Mouse (Mus musculus) brown adipose tissue, adult 24 weeks (tissue): ENCODE results near the gene Cox8a. TPM values are rescaled to one million over a fixed set of nuclear protein-coding genes. Genes with fewer than 3 reads are reported as not detected.

Experiments
- H3K27ac ChIP-seq: fragments of 200-500 bp; replicated peaks from 2 replicates; pipeline ENCODE4 v1.5.1; 2012; ENCODE audit warnings: low read depth, mild to moderate bottlenecking, low read length
- H3K4me1 ChIP-seq: fragments of 200-500 bp; 2 replicates; pipeline ENCODE4 v1.6.1; 2012; ENCODE audit warnings: low read length, mixed read lengths; ENCODE audit not compliant: control insufficient read depth, insufficient read depth, insufficient read length
- H3K4me3 ChIP-seq: fragments of 200-500 bp; 2 replicates; pipeline ENCODE4 v1.5.1; 2012; ENCODE audit warnings: low read depth, mild to moderate bottlenecking, low read length, moderate library complexity; ENCODE audit not compliant: insufficient read depth
- polyA plus RNA-seq: library from polyadenylated mRNA; stranded (reverse); fragments of >200 nt; gene quantifications from 2 replicates; pipeline ENCODE4 v1.2.4, GENCODE M21; 2012; ENCODE audit not compliant: missing spikeins, insufficient read depth, insufficient read length

Gene Cox8a
- polyA plus RNA-seq, result 4,354 and 4,380 TPM in 2 replicates

GRCm38 (mm10) chr19:7217162-7217925, at the start of gene Cox8a:
TSS of gene Cox8a (minus strand) at chr19:7217616.
- Histone ChIP-seq H3K4me3 (peak within 1 kb of the TSS; percentile 91), H3K27ac (peak within 1 kb of the TSS; percentile 98)

DNA sequence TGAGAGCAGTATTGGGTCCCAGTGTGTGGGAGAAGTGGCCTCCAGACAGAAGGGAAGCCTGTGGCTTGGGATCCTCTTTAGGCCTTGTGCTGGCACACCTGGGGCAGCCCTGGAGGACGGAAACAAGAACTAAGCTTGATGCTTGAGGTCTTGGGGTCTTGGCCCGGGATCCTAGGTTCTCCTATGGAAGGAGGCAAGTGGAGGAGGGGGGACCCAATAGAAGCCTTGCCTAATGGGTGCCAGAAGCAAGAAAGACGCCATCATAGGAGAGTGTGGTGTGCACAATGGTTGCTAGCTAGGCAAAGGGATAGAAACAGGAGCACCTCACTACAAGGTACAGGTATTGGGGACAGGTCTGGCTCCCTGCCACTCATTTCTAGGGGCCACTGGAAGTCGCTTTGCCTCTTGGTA, 49.0 kb upstream of the Cox8a start:
- Histone ChIP-seq H3K4me3 (no peak overlapping the region), H3K27ac (no peak overlapping the region), H3K4me1 (peaks cover 10% of the 10 kb centered on the region)

More at GRCm38 (mm10) chr19:7217162-7217925, at the start of gene Cox8a:
- H3K4me1 ChIP-seq, result peaks cover 10% of the 10 kb centered on the region

- H3K4me3 ChIP-seq, result no peak overlapping the region
- H3K27ac ChIP-seq, result no peak overlapping the region
- H3K4me1 ChIP-seq, result peaks cover 10% of the 10 kb centered on the region
These were observed 48.2 kb upstream of the Cox8a start for GRCm38 (mm10) chr19:7265478-7266191.

- H3K4me1 ChIP-seq, result peaks cover 10% of the 10 kb centered on the region
- no peak overlapping the region for H3K27ac ChIP-seq
- no peak overlapping the region for H3K4me3 ChIP-seq
These were observed 47.4 kb upstream of the Cox8a start for GRCm38 (mm10) chr19:7264766-7265331.

GRCm38 (mm10) chr19:7264088-7264765, 46.8 kb upstream of the Cox8a start:
- no peak overlapping the region for H3K4me3 ChIP-seq
- no peak overlapping the region for H3K27ac ChIP-seq
- peaks cover 6% of the 10 kb centered on the region; the same call in 1 of the 2 replicates for H3K4me1 ChIP-seq

GRCm38 (mm10) chr19:7262592-7262991, 45.2 kb upstream of the Cox8a start:
- Histone ChIP-seq H3K27ac (no peak overlapping the region), H3K4me3 (no peak overlapping the region), H3K4me1 (0 out of 2 replicates have a peak, but pooled peaks cover 3% of the 10 kb centered on the region)

- no peaks in the 10 kb centered on the region for H3K4me1 ChIP-seq
- no peak overlapping the region for H3K27ac ChIP-seq
These were observed 44.5 kb upstream of the Cox8a start for GRCm38 (mm10) chr19:7261964-7262363.

GRCm38 (mm10) chr19:7261476-7261875, 44.1 kb upstream of the Cox8a start:
- H3K27ac ChIP-seq, result no peak overlapping the region
- no peaks in the 10 kb centered on the region for H3K4me1 ChIP-seq
- no peak overlapping the region for H3K4me3 ChIP-seq

More at GRCm38 (mm10) chr19:7261964-7262363, 44.5 kb upstream of the Cox8a start:
- H3K4me3 ChIP-seq, result no peak overlapping the region

DNA sequence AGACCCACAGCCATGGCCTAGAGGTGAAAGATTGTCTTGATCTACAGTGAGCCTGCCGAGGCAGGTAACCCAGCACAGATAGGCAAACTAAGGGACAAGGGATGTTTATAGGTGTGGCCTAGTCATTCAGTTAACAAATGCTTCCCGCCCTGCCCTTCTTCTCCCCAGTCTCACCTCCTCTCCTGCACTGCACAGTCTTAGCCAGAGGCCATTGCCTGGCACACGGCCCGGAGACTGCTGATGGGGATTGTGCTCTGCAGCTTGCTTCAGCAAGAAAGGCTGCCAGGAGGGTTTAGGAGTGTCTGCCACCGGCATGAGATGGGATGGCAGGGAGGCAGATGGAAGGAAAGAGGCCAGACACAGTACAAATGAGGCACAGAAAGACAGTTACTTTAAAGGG, 40.5 kb upstream of the Cox8a start:
- Histone ChIP-seq H3K27ac (no peak overlapping the region), H3K4me3 (no peak overlapping the region), H3K4me1 (no peaks in the 10 kb centered on the region)

DNA sequence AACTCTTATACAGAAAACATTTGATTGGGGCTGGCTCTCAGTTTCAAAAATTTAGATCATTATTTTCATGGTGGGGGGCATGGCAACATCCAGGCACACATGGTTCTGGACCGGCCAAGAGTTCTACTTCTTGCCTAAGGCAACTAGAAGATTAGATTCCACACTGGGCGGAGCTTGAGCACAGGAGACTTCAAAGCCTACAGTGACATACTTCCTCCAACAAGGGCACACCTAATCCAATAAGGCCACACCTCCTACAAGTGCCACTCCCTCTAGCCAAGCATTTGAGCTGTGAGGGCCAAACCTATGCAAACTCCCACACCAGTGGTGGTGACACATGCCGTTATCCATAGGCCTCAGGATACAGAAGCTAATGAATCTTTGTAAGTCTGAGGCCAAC, 28.6 kb upstream of the Cox8a start:
- Histone ChIP-seq H3K4me3 (no peak overlapping the region), H3K27ac (no peak overlapping the region), H3K4me1 (no peaks in the 10 kb centered on the region)

DNA sequence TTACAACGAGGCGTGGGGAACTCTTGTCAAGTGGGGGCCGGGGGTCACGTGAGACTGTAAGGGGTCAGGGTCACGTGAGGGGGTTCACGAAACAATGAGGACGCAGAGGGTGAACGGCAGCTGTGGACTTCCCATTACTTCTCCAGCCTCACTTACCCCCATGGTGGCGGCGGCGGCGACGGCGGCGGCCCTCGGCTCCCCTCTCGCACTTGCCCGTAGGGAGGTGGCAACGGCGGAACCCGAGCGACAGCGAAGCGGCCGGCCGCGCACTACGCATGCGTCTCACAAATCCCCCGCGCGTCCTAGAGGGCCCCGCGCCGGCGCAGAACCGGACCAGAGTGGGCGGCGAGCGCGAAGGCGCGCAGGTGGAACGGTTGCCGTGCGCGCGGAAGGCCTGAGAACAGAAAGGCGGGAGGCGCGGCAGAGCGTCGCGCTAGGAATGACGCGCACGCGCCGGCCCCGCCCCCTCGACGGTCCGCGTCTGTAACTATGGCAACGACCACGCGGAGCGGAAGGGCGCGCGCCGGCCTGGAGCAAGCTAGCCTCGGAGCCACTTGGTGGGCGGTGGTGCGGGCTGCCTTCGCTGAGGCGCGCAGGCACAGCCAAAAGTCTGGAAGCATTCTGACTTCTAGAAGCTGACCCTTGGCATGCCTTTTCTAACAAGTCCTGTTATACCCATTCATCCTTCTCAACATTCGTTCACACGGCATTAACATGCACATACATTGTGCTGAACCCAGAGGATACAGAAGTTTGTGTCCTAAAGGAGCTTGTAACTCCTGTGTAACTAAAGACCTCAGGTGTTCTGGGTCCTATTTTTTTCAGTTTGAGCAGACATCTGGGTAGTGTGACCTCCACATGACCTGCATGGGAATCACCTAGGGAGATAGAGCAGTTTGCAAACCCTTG, 23.6 kb upstream of the Cox8a start, which contains the start of gene Naa40:
Naa40 (minus strand) TSS at position 402 of the 909 bp plus-strand sequence.
- H3K4me1 ChIP-seq, result peaks cover 5% of the 10 kb centered on the region
- H3K4me3 ChIP-seq, result peak within 1 kb of the TSS; percentile 80
- peak within 1 kb of the TSS; percentile 67 for H3K27ac ChIP-seq

- Histone ChIP-seq H3K4me3 (peak overlapping the region; percentile 80), H3K4me1 (peaks cover 5% of the 10 kb centered on the region), H3K27ac (peak overlapping the region; percentile 67)
These were observed 22.9 kb upstream of the Cox8a start for GRCm38 (mm10) chr19:7240291-7240690.

DNA sequence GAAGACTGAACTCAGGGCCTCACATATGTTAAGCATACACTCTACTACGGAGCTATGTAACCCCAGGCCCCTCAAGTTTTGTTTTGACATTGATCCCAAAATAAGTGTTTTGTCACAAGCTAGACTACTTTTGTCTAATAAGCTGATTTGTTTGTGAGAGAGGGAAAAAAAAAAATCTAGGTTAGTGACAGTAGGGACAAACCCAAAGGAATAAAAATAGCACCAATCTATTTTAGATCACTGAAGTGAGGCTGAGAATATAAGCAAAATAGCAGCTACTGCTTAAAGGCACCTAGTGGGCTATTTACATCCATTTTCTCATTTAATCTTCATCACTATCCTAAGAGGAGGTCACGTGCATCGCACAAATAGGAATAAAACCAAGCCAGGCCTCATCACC, 22.2 kb upstream of the Cox8a start:
- H3K27ac ChIP-seq, result no peak overlapping the region

DNA sequence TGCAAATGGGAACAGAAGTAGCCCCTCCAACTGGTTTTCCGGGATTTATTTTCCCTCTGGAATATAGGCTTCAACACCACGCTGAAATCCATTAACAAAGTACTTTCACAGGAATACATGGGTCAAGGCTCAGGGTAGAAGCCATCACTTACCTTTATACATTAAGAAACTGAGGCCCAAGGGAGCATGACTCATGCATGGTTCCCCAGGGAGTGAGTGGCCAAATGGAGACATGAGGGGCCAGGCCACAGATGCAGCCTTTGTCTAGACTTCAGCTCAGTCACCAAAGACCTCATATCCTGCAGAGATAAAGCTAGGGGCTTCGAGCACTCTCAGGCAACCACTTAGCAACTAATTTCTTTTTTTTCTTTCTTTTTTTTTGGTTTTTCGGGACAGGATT, 19.3 kb upstream of the Cox8a start:
- Histone ChIP-seq H3K27ac (peak overlapping the region; percentile 32; the same call in 1 of the 2 replicates), H3K4me3 (no peak overlapping the region)

More for the DNA sequence above, 22.2 kb upstream of the Cox8a start:
- H3K4me3 ChIP-seq, result peak overlapping the region; percentile 80
- H3K4me1 ChIP-seq, result peaks cover 5% of the 10 kb centered on the region

More for the DNA sequence above, 19.3 kb upstream of the Cox8a start:
- H3K4me1 ChIP-seq, result peaks cover 5% of the 10 kb centered on the region
